Mouse (Mus musculus) heart, embryonic 16.5 days (tissue): ENCODE measurements around the gene Inpp5f. TPM values are rescaled to one million over a fixed set of nuclear protein-coding genes. Genes with fewer than 3 reads are reported as not detected.

Experiments used
- ATAC-seq: fragments of 200-750 bp; cut with Nextera tagmentation; replicated peaks from 2 replicates; pipeline ENCODE4 v1.8.0; 2017; ENCODE audit warnings: moderate number of reproducible peaks; ENCODE audit not compliant: insufficient read depth, low FRiP score; ENCODE audit errors: extremely low read depth
- H3K27ac ChIP-seq: fragments of 300-500 bp; sonication (generic); 2 replicates; pipeline ENCODE4 v1.5.1; 2014; ENCODE audit warnings: mild to moderate bottlenecking, low read length, control low read depth, moderate library complexity
- H3K27me3 ChIP-seq: fragments of 300-500 bp; sonication (generic); 2 replicates; pipeline ENCODE4 v1.6.1; 2014; ENCODE audit warnings: low read length, mixed read lengths; ENCODE audit not compliant: control insufficient read depth, insufficient read depth
- H3K36me3 ChIP-seq: fragments of 300-500 bp; sonication (generic); 2 replicates; pipeline ENCODE4 v1.6.1; 2014; ENCODE audit not compliant: control insufficient read depth, insufficient read depth
- H3K4me1 ChIP-seq: fragments of 300-500 bp; sonication (generic); 2 replicates; pipeline ENCODE4 v1.6.1; 2014; ENCODE audit warnings: low read length, mixed read lengths; ENCODE audit not compliant: control insufficient read depth, insufficient read depth
- H3K4me2 ChIP-seq: fragments of 300-500 bp; sonication (generic); 2 replicates; pipeline ENCODE4 v1.6.1; 2014; ENCODE audit warnings: low read depth, mild to moderate bottlenecking, control low read depth, low read length
- H3K4me3 ChIP-seq: fragments of 300-500 bp; sonication (generic); 2 replicates; pipeline ENCODE4 v1.5.1; 2014; ENCODE audit warnings: mild to moderate bottlenecking, control low read depth, low read length
- H3K9ac ChIP-seq: fragments of 300-500 bp; sonication (generic); 2 replicates; pipeline ENCODE4 v1.6.1; 2014; ENCODE audit warnings: low read length, control low read depth
- H3K9me3 ChIP-seq: fragments of 300-500 bp; sonication (generic); replicated peaks from 2 replicates; pipeline ENCODE4 v1.6.1; 2016; ENCODE audit warnings: low read length; ENCODE audit not compliant: control insufficient read depth
- WGBS: fragments of 180-500 bp; shearing (Covaris S2); extraction: QIAGEN DNeasy Blood & Tissue Kit; methylation state at CpG from one replicate; pipeline ENCODE4 v1.1.7; 2014; 5-methylcytosine and 5-hydroxymethylcytosine counted together
- polyA plus RNA-seq: library from polyadenylated mRNA; unstranded; fragments of >200 nt; fragmentation: Nextera tagmentation; extraction: Ambion mirVana; gene quantifications from 2 replicates; pipeline ENCODE4 v1.2.1, GENCODE M21; 2015

Gene Inpp5f
- polyA plus RNA-seq, 1 experiment from 2014 or later = 10.0 TPM

DNA sequence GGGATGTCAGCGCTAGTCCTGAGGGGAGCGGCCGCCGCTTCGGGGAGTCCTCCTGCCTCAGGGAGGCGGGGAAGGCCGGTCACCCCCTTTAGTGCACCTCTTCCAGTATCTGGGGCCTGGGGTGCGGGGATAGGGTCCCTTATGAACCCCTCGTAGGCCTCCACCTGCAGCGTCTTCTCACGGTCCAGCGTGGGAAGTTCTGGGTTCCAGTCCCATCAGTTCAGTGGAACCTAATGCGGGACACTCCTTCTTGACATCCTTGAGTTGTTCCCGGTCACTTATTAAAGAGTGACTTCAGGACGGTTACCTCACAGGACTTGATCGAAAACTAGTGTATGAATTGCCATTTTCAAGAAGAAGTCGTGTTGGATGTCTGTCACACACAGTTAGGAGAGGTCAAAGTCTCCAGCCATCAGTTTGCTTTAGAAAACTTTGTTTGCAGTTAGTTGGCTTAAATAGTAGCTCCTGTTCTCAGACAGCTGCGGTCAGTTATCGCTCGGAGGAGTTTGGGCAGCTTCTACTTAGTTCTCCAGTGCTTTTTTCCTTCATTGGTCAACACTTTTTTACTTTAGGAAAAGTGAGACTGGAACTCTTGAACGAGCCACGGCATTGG is 777 bp downstream of the Inpp5f start:
- no peak overlapping the region; the same call in 1 of the 2 replicates for H3K27ac ChIP-seq
- H3K9ac ChIP-seq = peak overlapping the region; percentile 72
- no peak for ATAC-seq
- peaks cover 2% of the 10 kb centered on the region for H3K4me1 ChIP-seq
- H3K9me3 ChIP-seq = no peaks in the 10 kb centered on the region
- H3K4me3 ChIP-seq = peak overlapping the region; percentile 67
- peak overlapping the region; percentile 82 for H3K4me2 ChIP-seq
- WGBS = 18% methylated on average over 20 of the region's 22 CpGs
- H3K36me3 ChIP-seq = no peaks in the 10 kb centered on the region
- H3K27me3 ChIP-seq = no peaks in the 10 kb centered on the region

DNA sequence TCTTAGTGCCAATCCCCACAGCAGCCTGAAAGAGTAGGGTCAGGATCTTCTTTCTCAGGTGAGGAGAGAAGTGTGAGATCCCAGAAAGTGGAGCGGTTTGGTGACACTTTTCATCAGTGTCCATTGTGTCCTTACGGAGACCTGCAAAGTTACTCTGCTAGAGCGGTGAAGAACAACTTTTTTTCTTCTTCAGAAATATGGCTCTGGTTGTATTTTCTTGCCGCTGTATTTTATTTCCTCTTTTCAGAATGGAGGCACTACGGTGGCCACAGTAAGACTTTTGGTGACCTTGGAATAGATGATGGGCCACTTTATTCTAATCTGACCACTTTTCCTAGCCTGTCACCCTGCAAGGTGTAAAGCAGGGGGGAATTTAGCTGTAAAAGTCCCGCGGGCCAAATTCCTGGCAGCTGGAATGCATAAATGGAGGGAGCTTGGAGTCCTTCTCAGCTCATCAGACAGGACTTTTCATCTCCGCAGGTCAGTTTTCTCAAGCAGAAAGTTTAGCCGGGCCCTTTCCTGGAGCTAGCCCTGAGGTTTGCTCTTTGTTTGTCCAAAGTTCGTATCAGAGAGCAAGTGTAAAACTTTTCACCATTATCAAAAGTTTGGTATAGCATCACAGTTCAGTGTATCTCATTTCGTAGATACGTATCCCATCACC is 1.5 kb downstream of the Inpp5f start:
- no peaks in the 10 kb centered on the region for H3K9me3 ChIP-seq
- no peak overlapping the region for H3K27ac ChIP-seq
- peak overlapping the region; percentile 67; the same call in 1 of the 2 replicates for H3K4me3 ChIP-seq
- no peaks in the 10 kb centered on the region for H3K27me3 ChIP-seq
- 74% methylated on average over 12 of the region's 12 CpGs for WGBS
- no peak overlapping the region for H3K9ac ChIP-seq
- H3K36me3 ChIP-seq = no peaks in the 10 kb centered on the region
- peaks cover 2% of the 10 kb centered on the region for H3K4me1 ChIP-seq
- peak overlapping the region; percentile 82 for H3K4me2 ChIP-seq
- no peak for ATAC-seq

DNA sequence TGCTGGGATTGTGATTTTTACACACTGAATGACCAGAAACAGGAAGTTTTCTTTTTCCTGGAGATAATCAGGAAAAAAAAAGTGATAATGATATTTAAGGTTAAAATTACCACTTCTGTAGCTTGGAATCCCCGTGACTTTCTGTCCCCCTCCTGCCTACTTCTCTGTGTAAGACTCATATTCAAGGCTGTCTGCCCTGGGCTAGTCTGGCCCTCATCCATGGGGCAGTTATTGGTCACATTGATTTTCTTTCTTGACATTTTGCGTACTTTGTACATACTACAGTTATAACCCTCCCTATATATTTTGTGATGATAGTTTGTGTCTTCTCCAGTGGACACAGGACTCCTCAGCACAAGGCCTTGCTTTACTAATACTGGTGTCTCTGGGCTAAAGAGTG is 2.5 kb downstream of the Inpp5f start:
- H3K9ac ChIP-seq = no peak overlapping the region
- H3K4me3 ChIP-seq = no peak overlapping the region
- H3K27me3 ChIP-seq = no peaks in the 10 kb centered on the region
- peaks cover 2% of the 10 kb centered on the region for H3K4me1 ChIP-seq
- 68% methylated on average over 2 of the region's 2 CpGs for WGBS
- ATAC-seq = no peak
- no peak overlapping the region for H3K27ac ChIP-seq
- no peaks in the 10 kb centered on the region for H3K9me3 ChIP-seq
- H3K36me3 ChIP-seq = no peaks in the 10 kb centered on the region
- H3K4me2 ChIP-seq = no peak overlapping the region

DNA sequence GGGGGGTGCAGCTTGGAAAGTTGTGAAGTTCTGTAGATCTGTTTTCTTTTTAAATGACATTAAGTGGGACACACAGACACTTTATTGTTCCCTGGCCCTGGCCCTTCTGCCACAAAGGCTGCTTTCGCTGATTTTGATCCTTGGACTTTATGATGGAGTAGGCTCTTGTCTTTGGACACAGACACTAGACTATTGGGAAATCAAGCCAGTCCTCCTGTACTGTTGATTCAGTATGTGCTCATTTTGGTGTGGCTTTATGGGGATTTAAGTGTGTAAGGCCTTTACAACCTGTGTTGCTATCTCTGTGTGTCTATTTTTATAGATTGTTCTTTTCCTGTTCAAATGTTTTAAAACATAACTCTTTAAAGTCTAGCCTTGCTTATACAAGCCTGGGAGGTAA is 6.5 kb downstream of the Inpp5f start:
- WGBS = 100% methylated on average over 1 of the region's 1 CpGs
- Histone ChIP-seq H3K27me3 (no peaks in the 10 kb centered on the region), H3K4me1 (peaks cover 9% of the 10 kb centered on the region), H3K4me3 (no peak overlapping the region), H3K9me3 (no peaks in the 10 kb centered on the region), H3K4me2 (no peak overlapping the region), H3K9ac (no peak overlapping the region), H3K27ac (no peak overlapping the region), H3K36me3 (no peaks in the 10 kb centered on the region)
- ATAC-seq = no peak

DNA sequence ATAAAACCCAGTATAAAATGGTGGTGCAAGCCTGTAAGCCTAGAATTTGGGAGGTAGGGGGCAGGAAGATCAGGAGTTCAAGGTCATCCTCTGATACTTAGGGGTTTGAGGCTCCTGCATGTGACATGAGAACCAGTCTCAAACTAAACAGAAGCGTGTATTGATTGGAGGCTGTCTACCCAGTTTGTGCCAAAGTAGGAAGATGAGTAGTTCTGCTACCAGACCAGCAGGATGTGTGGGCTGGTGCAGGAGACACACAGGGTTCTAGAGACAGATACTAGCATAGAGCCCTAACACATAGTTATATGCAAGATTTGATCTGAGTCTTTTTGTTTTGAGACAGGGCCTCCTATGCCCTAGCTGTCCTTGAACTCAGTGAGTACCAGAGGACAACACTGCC is 9.1 kb downstream of the Inpp5f start:
- peaks cover 13% of the 10 kb centered on the region for H3K4me1 ChIP-seq
- WGBS = 93% methylated on average over 1 of the region's 1 CpGs
- ATAC-seq = no peak
- H3K27me3 ChIP-seq = no peaks in the 10 kb centered on the region
- no peaks in the 10 kb centered on the region for H3K9me3 ChIP-seq
- no peak overlapping the region for H3K9ac ChIP-seq
- H3K36me3 ChIP-seq = no peaks in the 10 kb centered on the region
- H3K27ac ChIP-seq = no peak overlapping the region
- no peak overlapping the region for H3K4me3 ChIP-seq
- no peak overlapping the region for H3K4me2 ChIP-seq

DNA sequence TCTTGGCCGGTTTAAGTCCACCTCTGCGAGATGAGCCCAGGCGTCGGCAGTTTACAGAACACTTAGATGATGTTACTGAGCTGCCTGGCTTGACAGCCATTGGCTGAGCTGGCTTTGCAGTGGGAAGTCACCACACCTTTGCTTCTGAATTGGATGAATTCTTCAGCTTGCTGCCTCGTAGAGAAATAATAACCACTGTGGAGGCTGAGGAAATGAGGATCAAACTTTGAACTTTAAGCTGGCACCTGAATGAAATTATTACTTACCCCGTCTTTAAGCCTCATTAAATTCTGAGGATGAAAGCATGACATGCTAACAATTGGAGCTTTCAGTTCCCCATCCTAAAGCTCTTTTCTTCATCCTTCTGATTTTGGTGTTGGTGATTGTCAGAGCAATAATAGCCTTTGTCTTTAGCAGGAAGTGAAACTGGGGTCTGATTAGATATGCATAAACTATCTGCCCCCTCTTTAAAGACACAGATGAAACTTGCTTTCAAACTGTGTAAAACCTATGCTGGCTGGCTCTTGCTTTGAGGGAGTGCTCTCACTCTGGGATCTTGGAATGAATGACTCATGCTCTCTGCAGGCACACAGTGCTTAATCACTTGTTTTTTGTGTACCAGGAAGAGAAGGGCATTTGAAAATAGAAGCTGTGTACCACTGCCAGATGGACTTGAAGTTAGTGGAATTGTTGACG is 11.3 kb downstream of the Inpp5f start:
- H3K4me1 ChIP-seq = peaks cover 13% of the 10 kb centered on the region
- no peaks in the 10 kb centered on the region for H3K9me3 ChIP-seq
- H3K4me2 ChIP-seq = peak overlapping the region; percentile 23
- peak overlapping the region; percentile 66 for H3K27ac ChIP-seq
- H3K9ac ChIP-seq = no peak overlapping the region
- no peak overlapping the region for H3K4me3 ChIP-seq
- WGBS = 48% methylated on average over 7 of the region's 7 CpGs
- H3K27me3 ChIP-seq = no peaks in the 10 kb centered on the region
- ATAC-seq = peak; percentile 52; the same call in 1 of the 2 replicates
- H3K36me3 ChIP-seq = no peaks in the 10 kb centered on the region

DNA sequence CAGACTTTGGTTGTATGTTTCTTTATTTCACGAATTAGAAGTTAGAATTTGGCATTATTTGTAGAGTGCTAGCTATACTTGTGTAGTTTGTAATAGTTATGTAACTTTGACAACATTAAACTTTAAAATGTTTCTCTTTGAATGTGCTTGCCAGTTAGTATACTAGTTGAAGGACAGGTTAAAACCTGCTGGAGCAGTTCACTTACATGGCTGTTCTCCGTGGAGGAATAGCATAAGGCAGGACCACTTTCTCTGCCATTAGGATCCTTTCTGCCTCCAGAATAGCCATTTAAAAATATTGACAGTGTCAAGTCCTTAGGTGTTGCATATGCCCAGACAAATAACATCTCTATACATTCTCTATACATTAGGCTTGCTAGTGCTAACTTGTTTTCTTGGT is 11.9 kb downstream of the Inpp5f start:
- Histone ChIP-seq H3K4me3 (no peak overlapping the region), H3K27ac (peak overlapping the region; percentile 66), H3K4me1 (peaks cover 13% of the 10 kb centered on the region), H3K27me3 (no peaks in the 10 kb centered on the region), H3K4me2 (no peak overlapping the region), H3K36me3 (no peaks in the 10 kb centered on the region), H3K9ac (no peak overlapping the region), H3K9me3 (no peaks in the 10 kb centered on the region)
- no peak for ATAC-seq
- 55% methylated on average over 2 of the region's 2 CpGs for WGBS

DNA sequence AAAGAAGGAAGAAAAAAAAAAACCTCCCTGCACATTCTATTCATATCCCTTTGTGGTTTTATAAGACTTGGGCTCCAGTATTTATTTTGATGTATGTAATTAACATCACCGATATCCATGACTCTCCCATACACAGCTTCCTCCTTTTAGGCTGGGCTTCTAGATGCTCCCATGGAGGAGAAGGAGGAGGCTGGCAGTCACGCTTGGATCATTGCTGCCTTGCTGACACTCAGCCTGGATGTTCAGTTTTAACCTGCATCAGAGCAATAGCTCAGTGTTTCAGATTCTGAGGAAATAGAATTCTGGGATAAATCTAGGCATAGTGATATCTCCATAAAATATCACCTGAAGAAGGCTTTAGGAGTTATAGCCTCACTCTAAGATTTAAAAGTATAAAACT is 14.3 kb downstream of the Inpp5f start:
- H3K4me3 ChIP-seq = no peak overlapping the region
- no peaks in the 10 kb centered on the region for H3K9me3 ChIP-seq
- H3K9ac ChIP-seq = no peak overlapping the region
- H3K27me3 ChIP-seq = no peaks in the 10 kb centered on the region
- no peak overlapping the region for H3K4me2 ChIP-seq
- ATAC-seq = no peak
- H3K27ac ChIP-seq = no peak overlapping the region
- H3K4me1 ChIP-seq = peaks cover 13% of the 10 kb centered on the region
- no peaks in the 10 kb centered on the region for H3K36me3 ChIP-seq
- WGBS = 89% methylated on average over 2 of the region's 2 CpGs

DNA sequence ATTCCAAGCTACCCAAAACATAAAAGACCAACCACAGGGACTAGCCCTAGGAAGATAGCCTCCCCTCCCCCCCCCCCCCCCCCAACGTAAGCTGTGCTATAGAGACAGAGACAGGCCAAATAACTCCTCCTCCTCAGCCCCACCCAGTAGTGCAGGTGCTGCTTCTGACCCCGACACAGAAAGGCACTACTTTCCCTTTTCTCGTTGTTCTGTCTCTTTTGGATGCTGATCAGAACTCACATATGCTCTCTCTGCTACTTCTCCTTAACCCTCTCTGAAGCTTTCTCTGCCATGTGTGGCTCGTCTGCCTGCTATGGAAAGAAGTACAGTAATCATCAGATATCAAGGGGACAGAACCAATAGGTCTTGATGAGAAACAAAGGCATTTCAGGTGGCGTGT is 15.5 kb downstream of the Inpp5f start:
- 80% methylated on average over 5 of the region's 5 CpGs for WGBS
- H3K4me2 ChIP-seq = no peak overlapping the region
- H3K27me3 ChIP-seq = no peaks in the 10 kb centered on the region
- no peaks in the 10 kb centered on the region for H3K36me3 ChIP-seq
- H3K27ac ChIP-seq = no peak overlapping the region
- no peak for ATAC-seq
- H3K9me3 ChIP-seq = no peaks in the 10 kb centered on the region
- no peak overlapping the region for H3K9ac ChIP-seq
- peaks cover 13% of the 10 kb centered on the region for H3K4me1 ChIP-seq
- H3K4me3 ChIP-seq = no peak overlapping the region
